Mouse (Mus musculus) liver, adult 10 weeks (tissue): ENCODE measurements around the gene Lasp1. TPM values are rescaled to one million over a fixed set of nuclear protein-coding genes. Genes with fewer than 3 reads are reported as not detected.

ENCODE experiments used
- polyA plus RNA-seq: library from polyadenylated mRNA; stranded (reverse); fragments of 350-450 nt; fragmentation: Illumina TruSeq; extraction: RNeasy Lipid Tissue Mini Kit (QIAGEN cat#74804); gene quantifications from one replicate; pipeline ENCODE4 v1.2.3, GENCODE M21; 2014; ENCODE audit warnings: low read depth, low replicate concordance

Gene Lasp1
- polyA plus RNA-seq: 30.9 TPM

GRCm38 (mm10) chr11:97798782-97799145, at the start of gene Lasp1:
Lasp1 (plus strand) TSS chr11:97799000.

GRCm38 (mm10) chr11:97766154-97766881, 32.5 kb upstream of the Lasp1 start, which contains the start of gene Cwc25:
Cwc25 (minus strand) TSS chr11:97766556.

GRCm38 (mm10) chr11:97775808-97776496, 22.8 kb upstream of the Lasp1 start, which contains the start of gene 1700001P01Rik:
1700001P01Rik (minus strand) TSS chr11:97775918.

GRCm38 (mm10) chr11:97781832-97782563, 16.8 kb upstream of the Lasp1 start, which contains the start of gene Rpl23:
Rpl23 (minus strand) TSS chr11:97782437.

GRCm38 (mm10) chr11:97840539-97840954, 41.7 kb downstream of the Lasp1 start, which contains the start of gene B230217C12Rik:
B230217C12Rik (plus strand) TSS chr11:97840780.

GRCm38 (mm10) chr11:97883918-97884600, 85.3 kb downstream of the Lasp1 start, which contains the start of gene Fbxo47:
Fbxo47 (minus strand) TSS chr11:97884154.

Other genes starting within 250 kb of the Lasp1 start
- gene Srcin1, start 222.8 kb upstream of the Lasp1 start, polyA plus RNA-seq: 0.05 TPM
- gene Epop, start 169.3 kb upstream of the Lasp1 start, polyA plus RNA-seq: not detected
- 2.0 TPM for gene Mllt6, start 135.6 kb upstream of the Lasp1 start, polyA plus RNA-seq
- gene Cisd3, start 113.2 kb upstream of the Lasp1 start, polyA plus RNA-seq: 14.6 TPM
- 0.98 TPM for gene Pcgf2, start 98.5 kb upstream of the Lasp1 start, polyA plus RNA-seq
- gene Psmb3, start 95.6 kb upstream of the Lasp1 start, polyA plus RNA-seq: 20.8 TPM
- 7.0 TPM for gene Pip4k2b, start 54.3 kb upstream of the Lasp1 start, polyA plus RNA-seq
- 8.0 TPM for gene Cwc25, start 32.4 kb upstream of the Lasp1 start, polyA plus RNA-seq
- gene 1700001P01Rik, start 23.1 kb upstream of the Lasp1 start, polyA plus RNA-seq: not detected
- 672 TPM for gene Rpl23, start 16.6 kb upstream of the Lasp1 start, polyA plus RNA-seq
- gene B230217C12Rik, start 41.8 kb downstream of the Lasp1 start, polyA plus RNA-seq: 0.77 TPM
- 0.98 TPM for gene Fbxo47, start 85.2 kb downstream of the Lasp1 start, polyA plus RNA-seq
- gene Plxdc1, start 187.4 kb downstream of the Lasp1 start, polyA plus RNA-seq: not detected
- not detected for gene Arl5c, start 197.2 kb downstream of the Lasp1 start, polyA plus RNA-seq
- gene Cacnb1, start 224.0 kb downstream of the Lasp1 start, polyA plus RNA-seq: not detected
- gene Rpl19, start 227.7 kb downstream of the Lasp1 start, polyA plus RNA-seq: 93.7 TPM